Mouse (Mus musculus): ENCODE measurements around the gene Sv2a.

DNA sequence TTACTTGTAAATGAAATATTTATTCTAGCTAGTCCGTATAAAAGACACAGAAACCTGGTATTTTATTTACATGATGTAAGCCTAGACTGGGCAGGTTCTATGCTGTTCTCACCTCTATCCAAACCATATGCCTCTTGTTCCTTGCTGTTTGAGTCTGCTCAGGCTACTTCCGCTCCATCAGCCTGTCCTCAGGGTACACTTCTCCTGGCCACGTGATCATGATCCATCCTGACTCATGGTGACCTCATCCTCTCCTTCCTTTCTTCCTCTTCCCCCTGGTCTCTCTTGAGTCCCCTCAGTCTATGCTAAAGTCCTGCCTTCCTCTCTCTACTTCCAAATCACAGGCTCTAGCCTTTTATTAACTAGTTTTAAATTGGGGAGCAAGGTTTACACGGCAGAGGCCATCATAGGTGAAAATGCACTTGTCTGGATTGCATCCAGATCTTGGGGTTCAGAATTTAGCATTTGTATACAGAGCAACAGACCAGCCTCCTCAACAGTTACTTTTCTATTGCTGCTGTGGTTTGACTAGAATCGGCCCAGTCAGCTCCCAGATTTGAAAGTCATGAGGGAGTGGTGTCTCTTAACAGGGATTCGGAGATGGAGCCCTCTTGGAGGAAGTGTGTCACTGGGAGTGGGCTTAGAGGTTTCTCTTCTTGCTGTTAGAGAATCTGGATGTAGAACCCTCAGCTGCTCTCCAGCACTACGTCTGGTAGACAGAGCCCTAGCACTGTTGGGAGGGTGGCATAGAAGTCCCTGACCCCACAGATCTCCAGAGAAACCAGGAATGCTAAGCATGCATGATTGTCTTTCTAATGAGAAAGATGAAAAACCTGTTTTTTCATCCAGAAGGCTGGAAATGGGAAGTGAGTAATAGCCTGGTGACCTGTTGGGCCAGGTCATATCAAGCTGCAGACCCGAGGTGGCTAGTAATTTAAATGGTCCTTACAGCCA lies 46.0 kb downstream of the Sv2a start:
- TF ChIP-seq CTCF (IDR thresholded peaks at IDR 0.05; ENCODE audit: low read depth, low read length) (no peak), POLR2A (IDR thresholded peaks at IDR 0.05; ENCODE audit: borderline replicate concordance, low read depth, low read length) (no peak)

Data from bone marrow macrophage, adult 2 months (primary cell).